Mouse (Mus musculus): ENCODE results near the gene Morf4l2. TPM values are rescaled to one million over a fixed set of nuclear protein-coding genes. Genes with fewer than 3 reads are reported as not detected.
"Not testable (repeated sequence)": the region's sequence is repeated elsewhere in the genome, so short reads cannot be mapped to it uniquely, and the experiment has no call there.

The Morf4l2 gene
- polyA plus RNA-seq, 1 experiment from 2014 or later: 302 TPM

GRCm38 (mm10) chrX:136692294-136692675 lies 51.2 kb downstream of the Morf4l2 start:
- no peak for ATAC-seq (replicated peaks; ENCODE audit: insufficient number of reproducible peaks, insufficient read depth, low FRiP score, low read depth)
- 78% methylated on average over 4 of the region's 4 CpGs for WGBS
- Histone ChIP-seq H3K9ac (no peak overlapping the region), H3K4me2 (no peak overlapping the region), H3K9me3 (replicated peaks) (no peaks in the 10 kb centered on the region), H3K4me1 (replicated peaks) (no peaks in the 10 kb centered on the region), H3K4me3 (no peak overlapping the region), H3K36me3 (no peaks in the 10 kb centered on the region), H3K27ac (no peak overlapping the region), H3K27me3 (no peaks in the 10 kb centered on the region)

- H3K4me2 ChIP-seq; H3K36me3 ChIP-seq; H3K4me3 ChIP-seq; H3K27ac ChIP-seq; ATAC-seq (replicated peaks; ENCODE audit: insufficient number of reproducible peaks, insufficient read depth, low FRiP score, low read depth); H3K9ac ChIP-seq; H3K9me3 ChIP-seq (replicated peaks); H3K4me1 ChIP-seq (replicated peaks); H3K27me3 ChIP-seq: not testable (repeated sequence)
- WGBS: 40% methylated on average over 3 of the region's 3 CpGs
These were observed 51.7 kb downstream of the Morf4l2 start for GRCm38 (mm10) chrX:136691606-136692293.

Other genes starting within 250 kb of the Morf4l2 start
- gene Kir3dl1, start 225.7 kb downstream of the Morf4l2 start, polyA plus RNA-seq (2015; fragmentation: Nextera tagmentation; extraction: Ambion mirVana): not detected in 2 replicates
- gene Kir3dl2, start 199.6 kb downstream of the Morf4l2 start, polyA plus RNA-seq (2015; fragmentation: Nextera tagmentation; extraction: Ambion mirVana): not detected in 2 replicates
- 4.5 and 4.7 TPM in 2 replicates for gene Tceal3, start 152.8 kb downstream of the Morf4l2 start, polyA plus RNA-seq (2015; fragmentation: Nextera tagmentation; extraction: Ambion mirVana)
- 9.0 and 10.6 TPM in 2 replicates for gene Tceal1, start 35.7 kb downstream of the Morf4l2 start, polyA plus RNA-seq (2015; fragmentation: Nextera tagmentation; extraction: Ambion mirVana)
- not detected in 2 replicates for gene Glra4, start 36.5 kb upstream of the Morf4l2 start, polyA plus RNA-seq (2015; fragmentation: Nextera tagmentation; extraction: Ambion mirVana)
- gene Plp1, start 79.0 kb upstream of the Morf4l2 start, polyA plus RNA-seq (2015; fragmentation: Nextera tagmentation; extraction: Ambion mirVana): 3.0 and 3.8 TPM in 2 replicates
- 0.23 and 0.32 TPM in 2 replicates for gene Rab9b, start 125.1 kb upstream of the Morf4l2 start, polyA plus RNA-seq (2015; fragmentation: Nextera tagmentation; extraction: Ambion mirVana)
- gene H2bfm, start 183.6 kb upstream of the Morf4l2 start, polyA plus RNA-seq (2015; fragmentation: Nextera tagmentation; extraction: Ambion mirVana): not detected in 2 replicates
- 11.0 and 15.5 TPM in 2 replicates for gene Tmsb15b2, start 231.8 kb upstream of the Morf4l2 start, polyA plus RNA-seq (2015; fragmentation: Nextera tagmentation; extraction: Ambion mirVana)
- gene Tmsb15l, start 233.2 kb upstream of the Morf4l2 start, polyA plus RNA-seq (2015; fragmentation: Nextera tagmentation; extraction: Ambion mirVana): 1.5 and 2.0 TPM in 2 replicates
- gene Tmsb15b1, start 233.2 kb upstream of the Morf4l2 start, polyA plus RNA-seq (2015; fragmentation: Nextera tagmentation; extraction: Ambion mirVana): 10.2 and 12.5 TPM in 2 replicates
- gene Zcchc18, start 249.5 kb upstream of the Morf4l2 start, polyA plus RNA-seq (2015; fragmentation: Nextera tagmentation; extraction: Ambion mirVana): 1.6 and 4.8 TPM in 2 replicates

All from heart, embryonic 15.5 days (tissue).